Mouse (Mus musculus) CH12.LX (cell line): ENCODE results near the gene Bud23. TPM values are rescaled to one million over a fixed set of nuclear protein-coding genes. Genes with fewer than 3 reads are reported as not detected.

ENCODE experiments used
- DNase-seq: peaks from one replicate; pipeline ENCODE4 v3.0.0-alpha.2; 2013; ENCODE audit errors: extremely low read depth
- H3K27ac ChIP-seq: 2 replicates; pipeline ENCODE4 v1.5.1; 2012; ENCODE audit warnings: low read depth, mild to moderate bottlenecking, control low read depth, moderate library complexity; ENCODE audit not compliant: insufficient read depth
- H3K27me3 ChIP-seq: replicated peaks from 2 replicates; pipeline ENCODE3; 2012; ENCODE audit warnings: inconsistent platforms
- H3K36me3 ChIP-seq, 2 experiments: replicated peaks in 1 of 2; 2 replicates each; pipeline versions ENCODE3 to v1.6.1; 2012; ENCODE audit warnings: inconsistent platforms in 1 of 2, low read length in 1 of 2, mild to moderate bottlenecking in 1 of 2, mixed read lengths in 1 of 2, moderate library complexity in 1 of 2; ENCODE audit not compliant: control insufficient read depth in 1 of 2, insufficient read depth in 1 of 2
- H3K4me1 ChIP-seq, 2 experiments: 2 replicates each; pipeline ENCODE4 v1.6.1; 2012; ENCODE audit warnings: inconsistent platforms in 1 of 2, moderate library complexity in 1 of 2; ENCODE audit not compliant: insufficient read depth in 2 of 2, control insufficient read depth in 1 of 2
- H3K4me2 ChIP-seq: 2 replicates; pipeline ENCODE4 v1.6.1; 2012; ENCODE audit warnings: low read depth, mild to moderate bottlenecking, control low read depth; ENCODE audit not compliant: poor library complexity, insufficient read depth, severe bottlenecking
- H3K4me3 ChIP-seq, 3 experiments: fragments of 150-350 bp in 1 of 3; sonication (generic) in 1 of 3; replicated peaks in 1 of 3; 2 replicates each; pipeline versions ENCODE3 to v1.5.1; 2011 to 2012; ENCODE audit warnings: low read depth in 2 of 3, low read length in 2 of 3, mild to moderate bottlenecking in 2 of 3, moderate library complexity in 2 of 3, control low read depth in 1 of 3, improper control_type of control experiment in 1 of 3, inconsistent platforms in 1 of 3, mixed read lengths in 1 of 3; ENCODE audit not compliant: poor library complexity in 1 of 3
- H3K79me2 ChIP-seq: replicated peaks from 2 replicates; pipeline ENCODE4 v1.6.1; 2012; ENCODE audit warnings: mild to moderate bottlenecking, moderate library complexity; ENCODE audit not compliant: control insufficient read depth, poor library complexity, insufficient read depth, severe bottlenecking; ENCODE audit errors: extremely low read depth
- H3K9ac ChIP-seq: 2 replicates; pipeline ENCODE4 v1.6.1; 2012; ENCODE audit warnings: low read depth, mild to moderate bottlenecking, control low read depth, moderate library complexity; ENCODE audit not compliant: insufficient read depth
- H3K9me3 ChIP-seq: replicated peaks from 2 replicates; pipeline ENCODE3; 2012; ENCODE audit warnings: low read length, inconsistent platforms, mixed read lengths
- BHLHE40 ChIP-seq: IDR thresholded peaks from 2 replicates; pipeline ENCODE4 v1.6.1; 2011; ENCODE audit warnings: mild to moderate bottlenecking, low read depth, low read length, improper control_type of control experiment
- CHD1 ChIP-seq: IDR thresholded peaks from 2 replicates; pipeline ENCODE4 v1.6.1; 2012; ENCODE audit warnings: low read depth, low read length, improper control_type of control experiment, inconsistent platforms
- CHD2 ChIP-seq: IDR thresholded peaks from 2 replicates; pipeline ENCODE4 v1.6.1; 2011; ENCODE audit warnings: low read length, improper control_type of control experiment
- CTCF ChIP-seq, 2 experiments: IDR thresholded peaks in 1 of 2; conservative IDR thresholded peaks in 1 of 2; 2 replicates each; pipeline ENCODE4 v1.5.1; 2011 to 2012; ENCODE audit warnings: low read depth in 2 of 2, low read length in 2 of 2, improper control_type of control experiment in 1 of 2, inconsistent platforms in 1 of 2, mild to moderate bottlenecking in 1 of 2, moderate library complexity in 1 of 2
- ELF1 ChIP-seq: IDR thresholded peaks from 2 replicates; pipeline ENCODE4 v1.6.1; 2014; ENCODE audit warnings: low read depth, mild to moderate bottlenecking, inconsistent platforms, low read length, improper control_type of control experiment
- EP300 ChIP-seq: IDR thresholded peaks from 2 replicates; pipeline ENCODE4 v1.6.1; 2011; ENCODE audit warnings: low read length, improper control_type of control experiment
- HCFC1 ChIP-seq: IDR thresholded peaks from 2 replicates; pipeline ENCODE4 v1.6.1; 2012; ENCODE audit warnings: low read depth, mild to moderate bottlenecking, inconsistent platforms, low read length, improper control_type of control experiment
- IRF4 ChIP-seq: IDR thresholded peaks from 2 replicates; pipeline ENCODE4 v1.6.1; 2014; ENCODE audit warnings: low read depth, mild to moderate bottlenecking, inconsistent platforms, low read length, improper control_type of control experiment
- JUN ChIP-seq: IDR thresholded peaks from 2 replicates; pipeline ENCODE4 v1.6.1; 2011; ENCODE audit warnings: low read depth, mild to moderate bottlenecking, low read length, improper control_type of control experiment, moderate library complexity; ENCODE audit not compliant: insufficient read depth
- KAT2A ChIP-seq: IDR thresholded peaks from 2 replicates; pipeline ENCODE4 v1.6.1; 2012; ENCODE audit warnings: low read length, improper control_type of control experiment, inconsistent platforms; ENCODE audit not compliant: insufficient replicate concordance
- MAZ ChIP-seq: IDR thresholded peaks from 2 replicates; pipeline ENCODE4 v1.6.1; 2012; ENCODE audit warnings: low read depth, mild to moderate bottlenecking, inconsistent platforms, low read length, improper control_type of control experiment, moderate library complexity
- MYC ChIP-seq: IDR thresholded peaks from 2 replicates; pipeline ENCODE4 v1.6.1; 2011; ENCODE audit warnings: low read depth, mild to moderate bottlenecking, improper control_type of control experiment, low read length
- POLR2A ChIP-seq: IDR thresholded peaks from 2 replicates; pipeline ENCODE4 v1.6.1; 2011; ENCODE audit warnings: low read depth, mild to moderate bottlenecking, improper control_type of control experiment, low read length
- POLR2AphosphoS2 ChIP-seq: IDR thresholded peaks from 2 replicates; pipeline ENCODE4 v1.6.1; 2011; ENCODE audit warnings: low read depth, low read length, improper control_type of control experiment
- RAD21 ChIP-seq: IDR thresholded peaks from 2 replicates; pipeline ENCODE4 v1.6.1; 2011; ENCODE audit warnings: low read depth, mild to moderate bottlenecking, low read length, improper control_type of control experiment, moderate library complexity
- RCOR1 ChIP-seq: conservative IDR thresholded peaks from 2 replicates; pipeline ENCODE4 v1.6.1; 2012; ENCODE audit warnings: low read depth, mild to moderate bottlenecking, inconsistent platforms, low read length, improper control_type of control experiment
- SMC3 ChIP-seq: IDR thresholded peaks from 2 replicates; pipeline ENCODE4 v1.6.1; 2011; ENCODE audit warnings: low read depth, low read length, improper control_type of control experiment
- USF1 ChIP-seq: IDR thresholded peaks from 2 replicates; pipeline ENCODE4 v1.6.1; 2014; ENCODE audit warnings: low read depth, mild to moderate bottlenecking, inconsistent platforms, low read length, improper control_type of control experiment
- ZC3H11A ChIP-seq: IDR thresholded peaks from 2 replicates; pipeline ENCODE4 v1.6.1; 2012; ENCODE audit warnings: low read depth, mild to moderate bottlenecking, inconsistent platforms, low read length, improper control_type of control experiment
- ZKSCAN1 ChIP-seq: IDR thresholded peaks from 2 replicates; pipeline ENCODE4 v1.6.1; 2012; ENCODE audit warnings: low read depth, inconsistent platforms, low read length, improper control_type of control experiment, borderline replicate concordance
- ZMIZ1 ChIP-seq: IDR thresholded peaks from 2 replicates; pipeline ENCODE4 v1.6.1; 2012; ENCODE audit warnings: low read depth, mild to moderate bottlenecking, inconsistent platforms, low read length, improper control_type of control experiment
- ZNF384 ChIP-seq: IDR thresholded peaks from 2 replicates; pipeline ENCODE4 v1.6.1; 2012; ENCODE audit warnings: low read depth, low read length, improper control_type of control experiment, inconsistent platforms
- dilution Hi-C: fragments of 300-500 bp; cut with MboI; formaldehyde crosslinking; loops from 2 replicates; pipeline ENCODE4 v1.14.3; 2020; ENCODE audit warnings: low sequenced_read_pairs; ENCODE audit not compliant: extremely low pct_unique_long_range_greater_than_20kb, extremely low pct_ligation_motif_present
- in situ Hi-C: fragments of 300-500 bp; cut with MboI; formaldehyde crosslinking; loops from 3 replicates; pipeline ENCODE4 v1.14.3; 2019; ENCODE audit warnings: low sequenced_read_pairs, low pct_ligation_motif_present, low pct_unique_long_range_greater_than_20kb, mixed read lengths
- polyA plus RNA-seq: library from polyadenylated mRNA; unstranded; fragments of >175 nt; gene quantifications from 2 replicates; pipeline ENCODE4 v1.2.1, GENCODE M21; 2012; ENCODE audit warnings: low read depth; ENCODE audit not compliant: insufficient read length
- total RNA-seq, 2 experiments: library from RNA; depleted of rRNA; stranded (reverse); fragments of 300-350 nt in 1 of 2; fragments of >200 nt in 1 of 2; gene quantifications; 2 replicates each; pipeline ENCODE4 v1.2.3; 2012 to 2014

Gene Bud23
- total and polyA plus RNA-seq, 3 experiments, result 60.7 to 118 (median 62.1) TPM

DNA sequence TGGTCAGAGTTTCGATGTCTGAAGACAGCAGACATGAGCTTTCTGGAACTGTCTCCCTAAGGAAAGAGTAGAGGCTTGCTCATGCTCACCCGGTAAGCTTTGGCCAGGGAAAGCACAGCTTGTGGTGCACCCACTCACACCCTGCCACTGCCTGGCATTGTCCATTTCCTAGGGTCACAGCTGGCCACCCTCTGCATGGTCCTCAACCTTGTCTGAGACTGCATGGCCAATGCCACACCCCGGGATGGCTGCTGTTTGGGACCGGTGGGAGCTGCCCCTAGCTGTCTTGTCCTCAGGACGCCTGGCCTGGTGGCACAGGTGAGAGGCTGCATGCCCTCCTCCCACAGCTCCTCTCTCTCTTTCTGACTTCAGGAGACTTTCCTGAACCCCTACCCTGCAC, 16.2 kb downstream of the Bud23 start:
- H3K79me2 ChIP-seq, result no peaks in the 10 kb centered on the region
- no peak overlapping the region for H3K4me2 ChIP-seq
- H3K4me3 ChIP-seq, result no peak overlapping the region
- dilution Hi-C loops (no loop called here), in situ Hi-C loops (no loop called here)
- peaks cover 18 to 68% of the 10 kb centered on the region in 2 experiments for H3K36me3 ChIP-seq
- no peaks in the 10 kb centered on the region for H3K27me3 ChIP-seq
- DNase-seq, result no peak
- H3K27ac ChIP-seq, result no peak overlapping the region
- no peak overlapping the region for H3K9ac ChIP-seq
- no peaks in the 10 kb centered on the region for H3K9me3 ChIP-seq
- TF ChIP-seq EP300, result no peak
- no peak for TF ChIP-seq HCFC1
- H3K4me1 ChIP-seq, result 0 out of 4 replicates have a peak, but pooled peaks cover 0 to 2% of the 10 kb centered on the region in 2 experiments

DNA sequence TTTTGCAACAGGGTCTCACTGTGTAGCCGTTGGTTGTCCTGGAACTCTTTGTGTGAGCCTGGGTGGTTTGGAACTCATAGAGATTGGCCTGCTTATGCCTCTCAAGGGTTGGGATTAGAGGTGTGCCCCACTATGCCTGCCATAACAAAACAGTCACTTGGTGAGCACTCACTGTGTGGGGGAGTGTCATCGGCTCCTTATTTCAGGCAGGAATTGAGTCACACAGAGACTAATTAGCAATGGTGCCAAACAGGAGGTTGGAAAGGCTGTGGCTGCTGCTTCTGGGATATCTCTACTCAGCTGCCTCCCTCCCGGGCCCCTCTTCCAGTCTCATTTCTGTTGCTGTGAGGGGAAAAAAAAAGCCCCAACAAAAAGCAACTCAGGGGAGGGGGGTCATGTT, 20.2 kb downstream of the Bud23 start:
- no peak overlapping the region for H3K4me3 ChIP-seq
- TF ChIP-seq POLR2A, result no peak
- TF ChIP-seq BHLHE40, result no peak
- TF ChIP-seq ZC3H11A, result no peak
- TF ChIP-seq SMC3, result no peak
- no peak for TF ChIP-seq KAT2A
- no peak for TF ChIP-seq CHD2
- no peaks in the 10 kb centered on the region for H3K79me2 ChIP-seq
- DNase-seq, result no peak
- peaks cover 0 to 54% of the 10 kb centered on the region in 2 experiments for H3K36me3 ChIP-seq
- H3K4me1 ChIP-seq, result no peaks in the 10 kb centered on the region
- no peaks in the 10 kb centered on the region for H3K9me3 ChIP-seq
- dilution Hi-C loops, result no loop called here
- H3K27me3 ChIP-seq, result no peaks in the 10 kb centered on the region
- H3K9ac ChIP-seq, result no peak overlapping the region
- no peak overlapping the region for H3K4me2 ChIP-seq
- in situ Hi-C loops, result no loop called here
- H3K27ac ChIP-seq, result no peak overlapping the region

DNA sequence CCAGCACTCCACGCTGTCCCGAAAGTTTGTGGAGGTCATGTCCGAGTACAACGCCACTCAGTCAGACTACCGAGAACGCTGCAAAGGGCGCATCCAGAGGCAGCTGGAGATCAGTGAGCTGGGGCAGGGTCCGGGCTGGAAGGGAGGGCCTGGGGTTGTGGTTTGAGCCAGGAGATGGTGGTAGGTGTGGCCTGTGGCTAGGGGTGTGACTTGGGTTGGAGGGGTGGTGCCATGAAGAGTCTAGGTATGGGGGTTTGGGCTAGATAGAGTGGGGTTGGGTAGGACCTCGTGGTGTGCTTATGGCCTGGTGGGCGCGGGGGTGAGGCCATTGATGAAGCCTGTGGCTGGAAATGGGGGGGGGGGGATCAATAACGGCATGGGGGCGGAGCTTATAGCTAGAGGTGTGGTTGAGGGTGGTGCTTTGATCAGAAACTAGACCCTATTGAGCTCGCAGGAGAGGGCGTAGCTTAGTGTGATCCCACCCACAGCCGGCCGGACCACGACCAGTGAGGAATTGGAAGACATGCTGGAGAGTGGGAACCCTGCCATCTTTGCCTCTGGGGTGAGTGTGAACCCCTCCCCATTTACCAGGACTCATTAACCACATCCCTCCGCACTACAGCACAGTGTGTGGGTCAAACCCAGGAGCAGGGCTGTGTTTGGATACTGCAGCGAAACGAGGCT, 22.5 kb downstream of the Bud23 start:
- no peak for DNase-seq

More for the DNA sequence above, 22.5 kb downstream of the Bud23 start:
- dilution Hi-C loops (no loop called here), in situ Hi-C loops (no loop called here)
- Histone ChIP-seq H3K9me3 (no peaks in the 10 kb centered on the region), H3K27me3 (no peaks in the 10 kb centered on the region), H3K4me3 (no peak overlapping the region), H3K4me2 (no peak overlapping the region), H3K27ac (no peak overlapping the region), H3K79me2 (no peaks in the 10 kb centered on the region), H3K4me1 (no peaks in the 10 kb centered on the region), H3K9ac (no peak overlapping the region), H3K36me3 (peaks cover 0 to 60% of the 10 kb centered on the region in 2 experiments)
- no peak for TF ChIP-seq ZKSCAN1
- no peak for TF ChIP-seq CHD1
- TF ChIP-seq USF1, result no peak
- TF ChIP-seq ZNF384, result no peak
- TF ChIP-seq RAD21, result no peak
- TF ChIP-seq CTCF (conservative IDR thresholded peaks at IDR 0.05 in 1 of 2, IDR thresholded peaks at IDR 0.05 in 1 of 2; ENCODE audit: low read depth in 2 of 2, low read length in 2 of 2), result no peak
- no peak for TF ChIP-seq POLR2AphosphoS2
- TF ChIP-seq IRF4, result no peak
- no peak for TF ChIP-seq ZC3H11A
- no peak for TF ChIP-seq JUN
- TF ChIP-seq KAT2A, result no peak
- TF ChIP-seq ELF1, result no peak
- TF ChIP-seq CHD2, result no peak
- no peak for TF ChIP-seq MAZ
- no peak for TF ChIP-seq RCOR1
- no peak for TF ChIP-seq ZMIZ1
- no peak for TF ChIP-seq MYC
